Mouse (Mus musculus): ENCODE results near the gene Gm11487.

DNA sequence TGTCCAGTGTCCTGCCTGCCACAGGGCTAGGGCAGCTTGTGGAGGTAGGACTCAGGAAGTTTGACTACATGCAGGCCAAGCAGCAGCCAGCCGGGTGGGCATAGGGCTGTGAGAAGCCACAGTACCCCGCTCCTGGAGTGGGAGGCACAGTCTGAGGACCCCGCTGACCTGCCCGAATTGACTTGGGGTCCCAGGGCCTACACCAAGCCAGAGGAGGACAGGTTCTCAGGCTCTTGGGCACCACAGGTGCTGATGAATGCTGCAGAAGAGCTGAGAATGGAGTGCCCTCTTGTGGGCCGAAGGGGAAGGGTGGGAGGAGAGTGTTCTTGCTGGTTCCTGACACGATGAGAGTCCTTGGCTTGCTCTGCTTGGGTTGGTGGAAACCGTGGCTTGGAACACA, 39.8 kb upstream of the Gm11487 start:
- TF ChIP-seq CHD2 (IDR thresholded peaks at IDR 0.05; ENCODE audit: low read depth, low read length): no peak
- no peak for TF ChIP-seq MAFK (IDR thresholded peaks at IDR 0.05; ENCODE audit: insufficient read depth, low read depth, low read length)
- TF ChIP-seq ZNF384 (IDR thresholded peaks at IDR 0.05; ENCODE audit: low read depth, low read length): no peak
